Mouse (Mus musculus): Measurements from ENCODE around the gene Inafm2. TPM values are rescaled to one million over a fixed set of nuclear protein-coding genes. Genes with fewer than 3 reads are reported as not detected.

Inafm2 gene
- polyA plus RNA-seq, 2 experiments from 2014 or later, result 18.6 to 20.6 TPM

DNA sequence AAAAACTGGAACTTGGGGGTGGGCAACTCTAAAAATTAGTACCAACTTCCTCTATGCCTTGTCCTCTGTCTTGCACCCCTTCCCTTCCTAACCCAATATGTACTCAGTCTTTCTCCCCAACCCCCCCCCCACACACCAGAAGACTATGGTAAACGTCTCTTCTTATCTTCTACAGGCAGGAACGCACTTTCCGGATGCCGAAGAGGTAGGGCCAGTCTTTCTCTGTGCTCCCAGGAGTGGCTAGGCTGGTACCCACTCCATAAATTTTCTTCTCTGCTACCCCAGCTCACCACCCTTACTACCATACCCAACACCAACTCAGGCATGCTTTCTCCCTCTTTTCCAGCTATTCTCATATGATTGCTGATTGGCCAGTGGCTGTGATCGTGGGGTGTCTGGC is 41.0 kb downstream of the Inafm2 start:
- no peak for ATAC-seq

DNA sequence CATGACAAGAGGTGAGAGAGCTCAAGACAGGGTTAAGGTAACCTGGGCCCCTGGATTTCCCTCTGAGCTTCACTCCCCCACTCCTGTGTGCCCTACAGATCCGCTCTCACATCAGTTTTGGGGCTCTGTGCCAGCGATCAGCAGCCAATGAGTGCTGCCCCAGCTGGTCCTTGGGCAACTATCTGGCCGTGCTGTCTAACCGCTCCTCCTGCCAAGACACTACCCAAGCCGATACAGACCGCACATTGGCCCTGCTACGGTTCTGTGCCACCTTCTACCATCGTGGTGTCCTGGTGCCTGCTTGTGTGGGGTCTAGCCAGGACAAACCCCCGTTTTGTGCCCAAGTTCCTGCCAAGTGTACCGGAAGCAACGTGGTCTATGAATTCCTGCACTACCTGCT is 43.9 kb downstream of the Inafm2 start:
- no peak for ATAC-seq

DNA sequence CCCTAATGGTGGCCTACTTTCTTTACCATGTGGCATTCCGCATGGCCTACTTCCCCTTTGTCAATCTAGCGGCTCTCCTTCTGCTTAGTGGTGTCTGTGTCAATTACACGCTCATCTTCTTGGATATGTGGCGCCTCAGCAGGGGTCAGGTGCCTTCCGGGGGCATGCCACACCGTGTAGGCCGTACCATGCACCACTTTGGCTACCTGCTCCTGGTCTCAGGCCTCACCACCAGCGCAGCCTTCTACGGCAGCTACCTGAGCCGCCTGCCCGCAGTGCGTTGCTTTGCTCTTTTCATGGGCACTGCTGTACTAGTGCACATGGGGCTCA is 44.6 kb downstream of the Inafm2 start:
- ATAC-seq, result no peak

DNA sequence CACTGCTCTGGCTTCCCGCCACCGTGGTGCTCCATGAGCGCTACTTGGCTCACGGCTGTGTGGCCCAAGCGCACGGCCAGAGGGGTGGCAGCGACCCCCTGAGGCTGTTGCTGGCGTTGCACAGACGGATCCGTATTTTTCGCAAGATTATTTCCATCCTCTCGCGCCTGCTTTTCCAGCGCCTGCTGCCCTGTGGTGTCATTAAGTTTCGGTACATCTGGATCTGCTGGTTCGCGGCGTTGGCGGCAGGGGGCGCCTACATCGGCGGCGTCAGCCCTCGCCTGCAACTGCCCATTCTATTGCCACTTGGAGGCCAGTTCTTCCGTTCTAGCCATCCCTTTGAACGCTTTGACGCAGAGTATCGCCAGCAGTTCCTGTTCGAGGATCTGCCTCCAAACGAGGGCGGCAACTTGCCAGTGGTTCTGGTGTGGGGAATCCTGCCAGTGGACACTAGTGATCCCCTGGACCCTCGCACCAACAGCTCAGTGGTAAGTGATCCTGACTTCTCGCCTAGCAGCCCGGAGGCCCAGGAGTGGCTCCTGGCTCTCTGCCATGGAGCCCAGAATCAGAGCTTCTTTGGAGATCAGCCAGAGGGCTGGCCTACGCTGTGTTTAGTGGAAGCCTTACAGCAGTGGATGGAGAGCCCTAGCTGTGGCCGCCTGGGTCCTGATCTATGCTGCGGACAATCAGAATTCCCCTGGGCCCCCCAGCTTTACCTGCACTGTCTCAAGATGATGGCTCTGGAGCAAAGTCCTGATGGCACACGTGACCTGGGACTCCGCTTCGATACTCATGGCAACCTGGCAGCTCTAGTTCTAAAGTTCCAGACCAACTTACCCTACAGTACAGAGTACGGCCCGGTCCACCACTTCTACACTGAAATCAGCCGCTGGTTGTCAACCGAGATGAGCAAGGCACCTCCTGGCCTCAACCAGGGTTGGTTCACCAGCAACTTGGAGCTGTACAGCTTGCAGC is 45.3 kb downstream of the Inafm2 start:
- no peak for ATAC-seq

DNA sequence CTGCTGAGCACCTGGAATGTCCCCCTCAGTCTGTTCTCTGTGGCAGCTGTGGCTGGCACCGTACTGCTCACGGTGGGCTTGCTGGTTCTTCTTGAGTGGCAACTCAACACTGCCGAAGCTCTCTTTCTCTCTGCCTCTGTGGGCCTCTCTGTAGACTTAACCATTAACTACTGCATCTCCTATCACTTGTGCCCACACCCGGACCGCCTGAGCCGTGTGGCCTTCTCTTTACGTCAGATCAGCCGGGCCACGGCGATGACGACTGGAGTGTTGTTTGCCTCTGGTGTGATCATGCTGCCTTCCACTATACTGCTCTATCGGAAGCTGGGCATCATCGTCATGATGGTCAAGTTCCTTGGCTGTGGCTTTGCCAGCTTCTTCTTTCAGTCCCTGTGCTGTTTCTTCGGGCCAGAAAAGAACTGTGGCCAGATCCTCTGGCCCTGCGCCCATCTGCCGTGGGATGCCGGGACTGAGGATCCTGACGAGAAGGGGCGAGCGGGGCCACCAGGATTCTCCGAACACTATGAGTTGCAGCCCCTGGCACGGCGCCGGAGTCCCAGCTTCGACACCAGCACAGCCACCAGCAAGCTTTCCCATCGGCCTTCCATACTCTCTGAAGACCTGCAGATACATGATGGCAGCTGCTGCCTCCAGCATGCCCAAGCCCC is 46.2 kb downstream of the Inafm2 start:
- ATAC-seq, result no peak

DNA sequence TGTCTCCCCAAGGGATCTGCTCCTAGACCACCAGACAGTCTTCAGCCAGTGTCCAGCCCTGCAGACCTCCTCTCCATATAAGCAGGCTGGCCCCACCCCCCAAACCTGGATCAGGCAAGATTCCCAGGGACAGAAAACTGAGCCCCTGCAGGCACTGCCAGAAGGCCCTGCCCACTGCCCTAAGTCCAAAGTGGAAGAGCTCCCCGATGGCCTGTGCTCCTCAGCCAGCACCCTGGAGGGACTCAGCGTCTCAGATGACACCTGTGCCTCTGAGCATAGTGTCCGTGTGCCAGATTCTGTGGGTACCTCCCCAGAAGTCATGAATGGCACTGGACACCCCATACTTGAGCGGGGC is 46.7 kb downstream of the Inafm2 start:
- no peak for ATAC-seq

DNA sequence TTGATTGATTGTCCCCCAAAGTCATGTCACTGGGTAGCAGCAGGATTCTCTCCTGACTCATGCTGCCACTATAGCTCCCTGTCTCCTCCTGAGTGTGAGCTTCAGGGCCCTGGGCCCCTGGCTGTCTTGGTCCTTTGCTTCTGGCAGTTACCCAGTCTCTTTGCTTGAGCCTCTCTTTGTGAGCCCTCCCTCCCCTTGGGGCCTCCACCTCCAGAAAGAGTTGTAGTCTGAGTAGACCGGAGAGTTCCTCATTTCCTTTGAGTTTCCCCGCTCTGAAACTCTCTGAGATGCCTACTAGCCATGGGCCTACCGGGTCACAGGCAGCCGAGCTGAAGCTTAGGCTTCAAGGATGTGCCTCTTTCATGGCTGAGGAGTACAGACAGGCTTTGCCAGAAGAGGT is 48.1 kb downstream of the Inafm2 start:
- ATAC-seq, result no peak

Other genes with a start within 250 kb of the Inafm2 start
- 1 to 10 TPM; 1.3 to 4.2 TPM for gene Bmf, start 196.1 kb upstream of the Inafm2 start, polyA plus RNA-seq (2017; shearing (Covaris generic))
- gene Bub1b, start 147.5 kb upstream of the Inafm2 start, polyA plus RNA-seq (2017; shearing (Covaris generic)), result 10 to 100 TPM in 1 of 2 experiments, 1 to 10 TPM in 1; 3.0 to 11.1 TPM
- gene Pak6, start 82.5 kb upstream of the Inafm2 start, polyA plus RNA-seq (2017; shearing (Covaris generic)), result 1 to 10 TPM in 1 of 2 experiments, under 1 TPM in 1; 0.13 to 1.3 TPM
- gene Ankrd63, start 41.8 kb upstream of the Inafm2 start, polyA plus RNA-seq (2017; shearing (Covaris generic)), result not detected
- 10 to 100 TPM; 15.7 to 20.8 TPM for gene Plcb2, start 17.3 kb upstream of the Inafm2 start, polyA plus RNA-seq (2017; shearing (Covaris generic))
- not detected for gene Ccdc9b, start 16.9 kb downstream of the Inafm2 start, polyA plus RNA-seq (2017; shearing (Covaris generic))
- gene Phgr1, start 27.0 kb downstream of the Inafm2 start, polyA plus RNA-seq (2017; shearing (Covaris generic)), result not detected
- not detected for gene Disp2, start 34.0 kb downstream of the Inafm2 start, polyA plus RNA-seq (2017; shearing (Covaris generic))
- 10 to 100 TPM; 12.8 to 15.2 TPM for gene Knstrn, start 68.2 kb downstream of the Inafm2 start, polyA plus RNA-seq (2017; shearing (Covaris generic))
- 10 to 100 TPM; 45.7 to 58.8 TPM for gene Ivd, start 116.2 kb downstream of the Inafm2 start, polyA plus RNA-seq (2017; shearing (Covaris generic))
- gene Bahd1, start 154.6 kb downstream of the Inafm2 start, polyA plus RNA-seq (2017; shearing (Covaris generic)), result 1 to 10 TPM; 2.5 to 3.8 TPM
- gene Chst14, start 180.7 kb downstream of the Inafm2 start, polyA plus RNA-seq (2017; shearing (Covaris generic)), result 1 to 10 TPM in 1 of 2 experiments, under 1 TPM in 1; 0.96 to 1.5 TPM